Mouse (Mus musculus): ENCODE results near the gene Ppp3cb.

GRCm38 (mm10) chr14:20478801-20479200, 67.6 kb downstream of the Ppp3cb start:
- TF ChIP-seq CTCF (IDR thresholded peaks at IDR 0.05; ENCODE audit: low read depth, low read length): no peak
- TF ChIP-seq POLR2A (IDR thresholded peaks at IDR 0.05; ENCODE audit: insufficient read depth, low read length): no peak

All from ES-Bruce4 (cell line).